Mouse (Mus musculus): Measurements from ENCODE around the gene Qrfp.

DNA sequence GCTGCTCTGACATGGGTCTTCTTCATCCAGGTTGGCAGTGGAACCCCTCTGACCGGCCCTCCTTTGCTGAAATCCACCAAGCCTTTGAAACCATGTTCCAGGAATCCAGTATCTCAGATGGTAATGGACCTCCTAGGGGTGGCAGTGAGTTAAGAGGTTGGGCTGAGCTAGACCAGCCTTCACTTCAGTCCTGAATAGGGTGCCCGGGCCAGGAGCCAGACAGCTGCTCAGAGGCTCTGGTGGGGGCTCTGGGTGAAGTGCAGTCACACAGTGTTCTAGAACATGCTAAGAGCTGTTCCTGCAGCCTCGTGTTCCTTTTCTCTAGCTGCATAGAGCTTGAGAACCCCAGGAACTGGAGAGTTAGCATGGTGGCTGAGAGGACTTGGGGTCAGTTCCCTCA is 13.4 kb downstream of the Qrfp start:
- no peak for TF ChIP-seq POLR2A (IDR thresholded peaks at IDR 0.05; ENCODE audit: insufficient read length, low read depth)
- TF ChIP-seq MYOG (IDR thresholded peaks at IDR 0.05; ENCODE audit: control insufficient read depth in 1 of 3, insufficient read depth in 1 of 3, insufficient read length in 2 of 3, low read depth in 2 of 3): no peak
- TF ChIP-seq MYOD1 (IDR thresholded peaks at IDR 0.05; ENCODE audit: control insufficient read depth in 1 of 3, insufficient read length in 2 of 3, low read depth in 2 of 3): no peak
- no peak for TF ChIP-seq E2F4 (IDR thresholded peaks at IDR 0.05; ENCODE audit: insufficient read depth)
- TF ChIP-seq MAX (IDR thresholded peaks at IDR 0.05; ENCODE audit: low read depth): no peak
- TF ChIP-seq REST (IDR thresholded peaks at IDR 0.05; ENCODE audit: insufficient read depth, insufficient read length): no peak
- TF ChIP-seq CEBPB (IDR thresholded peaks at IDR 0.05; ENCODE audit: insufficient read depth, poor library complexity, severe bottlenecking): no peak
- no peak for TF ChIP-seq POLR2AphosphoS2 (IDR thresholded peaks at IDR 0.05; ENCODE audit: insufficient read length, low read depth)
- no peak for TF ChIP-seq TCF12 (IDR thresholded peaks at IDR 0.05; ENCODE audit: insufficient read depth, poor library complexity, severe bottlenecking)
- no peak for TF ChIP-seq TCF3 (IDR thresholded peaks at IDR 0.05; ENCODE audit: insufficient read length, low read depth)
- TF ChIP-seq USF1 (IDR thresholded peaks at IDR 0.05; ENCODE audit: low read depth): no peak

All from myocyte (in vitro differentiated cells).